Mouse (Mus musculus) regulatory T cell (primary cell): Measurements from ENCODE around the gene Oas1c.

ENCODE experiments used
- in situ Hi-C: fragments of 300-600 bp; cut with MboI, MseI; formaldehyde crosslinking; loops from one replicate; pipeline ENCODE4 v1.15.1; 2025; ENCODE audit warnings: high pct_unique_total_duplicates

Oas1c gene

GRCm38 (mm10) chr5:120781646-120782045 lies 30.7 kb downstream of the Oas1c start:
- in situ Hi-C loops = no loop called here

- in situ Hi-C loops = no loop called here
These were observed 32.4 kb downstream of the Oas1c start for GRCm38 (mm10) chr5:120779922-120780321.

- in situ Hi-C loops = no loop called here
These were observed 33.4 kb downstream of the Oas1c start for GRCm38 (mm10) chr5:120778941-120779340.

- in situ Hi-C loops = no loop called here
These were observed 34.8 kb downstream of the Oas1c start, which contains the start of gene Oas3 for GRCm38 (mm10) chr5:120777478-120777877. Gene Oas3, minus strand, starts transcription at chr5:120777661.

GRCm38 (mm10) chr5:120776801-120777200 lies 35.5 kb downstream of the Oas1c start:
- in situ Hi-C loops = no loop called here

- in situ Hi-C loops = no loop called here
These were observed 36.9 kb downstream of the Oas1c start for GRCm38 (mm10) chr5:120775287-120775985.

GRCm38 (mm10) chr5:120769396-120769795 lies 42.9 kb downstream of the Oas1c start:
- in situ Hi-C loops = no loop called here

GRCm38 (mm10) chr5:120765010-120765409 lies 47.3 kb downstream of the Oas1c start:
- in situ Hi-C loops = no loop called here

- in situ Hi-C loops = no loop called here
These were observed 50.4 kb downstream of the Oas1c start for GRCm38 (mm10) chr5:120761901-120762300.

- in situ Hi-C loops = no loop called here
These were observed 58.1 kb downstream of the Oas1c start for GRCm38 (mm10) chr5:120754215-120754614.

- in situ Hi-C loops = no loop called here
These were observed 59.5 kb downstream of the Oas1c start for GRCm38 (mm10) chr5:120752786-120753185.

- in situ Hi-C loops = no loop called here
These were observed 61.1 kb downstream of the Oas1c start for GRCm38 (mm10) chr5:120751206-120751605.
